ENCODE assay signal across 8 mouse cellular contexts in the genomic region with DNA sequence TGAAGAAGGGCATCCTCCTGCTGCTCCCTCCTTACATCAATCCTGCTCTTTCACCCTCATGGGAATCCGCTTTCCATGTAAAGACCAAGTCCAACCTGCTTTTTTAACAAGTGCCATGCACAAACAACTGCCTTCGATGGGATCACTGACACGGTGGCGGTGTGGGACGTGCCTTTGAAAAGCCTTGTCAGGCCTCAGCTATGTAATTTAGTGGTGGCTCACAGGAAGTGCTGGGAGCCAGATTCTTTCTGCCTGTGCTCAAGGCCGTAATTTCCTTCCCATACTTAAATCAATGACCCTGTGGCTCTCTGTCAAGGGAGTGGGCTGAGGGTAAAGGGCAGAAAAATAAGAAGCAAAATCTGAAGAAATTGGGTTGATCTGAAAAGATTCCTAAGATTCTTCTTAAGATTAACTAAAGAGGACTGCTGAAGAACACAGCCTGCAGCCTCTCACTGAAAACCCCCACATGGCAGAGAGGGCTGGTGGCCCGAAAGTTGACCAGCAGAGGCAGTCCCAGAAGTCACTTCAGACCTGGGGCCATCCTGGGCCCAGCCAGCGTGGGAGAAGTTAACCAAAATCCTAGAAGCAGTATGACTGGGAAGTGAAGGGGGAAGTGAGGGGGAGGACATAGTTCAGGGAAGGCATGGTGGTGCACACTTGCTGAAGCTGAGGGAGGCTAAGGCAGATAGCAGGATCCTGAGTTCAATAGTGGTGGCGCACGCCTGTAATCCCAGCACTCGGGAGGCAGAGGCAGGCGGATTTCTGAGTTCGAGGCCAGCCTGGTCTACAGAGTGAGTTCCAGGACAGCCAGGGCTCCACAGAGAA. TPM values are rescaled to one million over a fixed set of nuclear protein-coding genes. Genes with fewer than 3 reads are reported as not detected.
DNase-seq lines count a peak whose midpoint lies in the region; ATAC-seq and TF ChIP-seq lines count a peak whose summit lies in the region.

No protein-coding gene starts in this region.

- 0 out of 2 replicates have a peak overlapping the region, but pooled peaks have one; percentile 13 for H3K9ac ChIP-seq in embryonic facial prominence, embryonic 11.5 days (replicated peaks; ENCODE audit: low read length)

- no peak overlapping the region for H3ac ChIP-seq in myocyte (ENCODE audit: control insufficient read depth, insufficient read length)

- H3K4me3 ChIP-seq in embryonic facial prominence, embryonic 11.5 days (ENCODE audit: low read depth, low read length), result no peak overlapping the region
- no peak overlapping the region for H3K4me3 ChIP-seq in myocyte

- H3K36me3 ChIP-seq in embryonic facial prominence, embryonic 11.5 days (replicated peaks; ENCODE audit: control insufficient read depth, insufficient read depth, low read depth, low read length), result no peaks in the 10 kb centered on the region
- no peaks in the 10 kb centered on the region for H3K36me3 ChIP-seq in myocyte (ENCODE audit: control insufficient read depth, insufficient read depth)

- no peak for TF ChIP-seq POLR2A in myocyte (IDR thresholded peaks at IDR 0.05; ENCODE audit: insufficient read length, low read depth)

- no peaks in the 10 kb centered on the region for H3K27me3 ChIP-seq in embryonic facial prominence, embryonic 11.5 days (ENCODE audit: control insufficient read depth, insufficient read depth, low read length)
- no peaks in the 10 kb centered on the region for H3K27me3 ChIP-seq in myocyte (ENCODE audit: control insufficient read depth, insufficient read depth, insufficient read length)

- WGBS in embryonic facial prominence, embryonic 11.5 days, result 54% methylated on average over 13 of the region's 13 CpGs

- no peak overlapping the region for H3K27ac ChIP-seq in embryonic facial prominence, embryonic 11.5 days (replicated peaks; ENCODE audit: low read depth, low read length)

- peaks cover 2% of the 10 kb centered on the region; the same call in 1 of the 2 replicates for H3K4me1 ChIP-seq in embryonic facial prominence, embryonic 11.5 days (ENCODE audit: control insufficient read depth, insufficient read depth, low read length)

- peak; percentile 2 to 9 for DNase-seq in spleen, postnatal 36 days (ENCODE audit: low spot score in 2 of 2)
- no peak for DNase-seq in spleen, postnatal 10 days (ENCODE audit: low spot score in 2 of 2)
- no peak for DNase-seq in embryonic facial prominence, embryonic 11.5 days (ENCODE audit: low spot score)
- peak; percentile 60 for DNase-seq in kidney, adult 9 months
- no peak for DNase-seq in right cerebral cortex, postnatal 14 days
- no peak for DNase-seq in ovary, postnatal 36 days (ENCODE audit: low spot score)
- no peak for DNase-seq in spleen, adult 18-20 months

- peaks cover 86% of the 10 kb centered on the region for H3K79me2 ChIP-seq in myocyte (ENCODE audit: control insufficient read depth, insufficient read depth)

- H3K4me2 ChIP-seq in embryonic facial prominence, embryonic 11.5 days (ENCODE audit: low read depth, low read length), result no peak overlapping the region
- peak overlapping the region; percentile 50 for H3K4me2 ChIP-seq in myocyte (ENCODE audit: low read depth)

- no peaks in the 10 kb centered on the region for H3K9me3 ChIP-seq in embryonic facial prominence, embryonic 11.5 days (replicated peaks; ENCODE audit: control insufficient read depth, low read length)

- no peak for ATAC-seq in embryonic facial prominence, embryonic 11.5 days (replicated peaks; ENCODE audit: insufficient number of reproducible peaks, low FRiP score, low TSS enrichment, low read depth)

TF ChIP-seq in myocyte, 11 proteins besides CTCF, POLR2A, EP300 and RAD21:
- TF ChIP-seq CEBPB (IDR thresholded peaks at IDR 0.05; ENCODE audit: insufficient read depth, poor library complexity, severe bottlenecking) (no peak), MYOG (IDR thresholded peaks at IDR 0.05; ENCODE audit: control insufficient read depth in 1 of 3, insufficient read depth in 1 of 3, insufficient read length in 2 of 3, low read depth in 2 of 3) (no peak), SRF (IDR thresholded peaks at IDR 0.05; ENCODE audit: control insufficient read depth, insufficient read length, low read depth) (no peak), USF1 (IDR thresholded peaks at IDR 0.05; ENCODE audit: low read depth) (no peak), MAX (IDR thresholded peaks at IDR 0.05; ENCODE audit: low read depth) (no peak), REST (IDR thresholded peaks at IDR 0.05; ENCODE audit: insufficient read depth, insufficient read length) (no peak), TCF12 (IDR thresholded peaks at IDR 0.05; ENCODE audit: insufficient read depth, poor library complexity, severe bottlenecking) (no peak), POLR2AphosphoS2 (IDR thresholded peaks at IDR 0.05; ENCODE audit: insufficient read length, low read depth) (no peak), MYOD1 (IDR thresholded peaks at IDR 0.05; ENCODE audit: control insufficient read depth in 1 of 3, insufficient read length in 2 of 3, low read depth in 2 of 3) (no peak), TCF3 (IDR thresholded peaks at IDR 0.05; ENCODE audit: insufficient read length, low read depth) (no peak), E2F4 (IDR thresholded peaks at IDR 0.05; ENCODE audit: insufficient read depth) (no peak)

RNA-seq across cellular contexts. Expression of a gene that starts 33.3 kb away (rescaled TPM):
- polyA plus RNA-seq in embryonic facial prominence, embryonic 11.5 days (2014; fragmentation: Nextera tagmentation; extraction: Ambion mirVana), result 32.6 and 34.3 TPM in 2 replicates
- polyA plus RNA-seq in myocyte (2012; fragmentation: generic; extraction: Trizol), result 21.7 TPM

Comparison
In these comparisons a context has a peak if more than half of its experiments do, and no peak if none do; other contexts are left out.
1. DNase-seq: peak in spleen, postnatal 36 days (2 of 2) and kidney, adult 9 months (single experiment); none in spleen, postnatal 10 days (0 of 2), embryonic facial prominence, embryonic 11.5 days (single experiment), right cerebral cortex, postnatal 14 days (single experiment), ovary, postnatal 36 days (single experiment) and spleen, adult 18-20 months (0 of 2).